Mouse (Mus musculus): ENCODE measurements at regions not wholly inside any gene's neighbourhood (a gene's known extent, or its start where the extent isn't known, plus 50 kb on each side); places are given as distances from the start of the nearest gene placed in this dataset.

GRCm38 (mm10) chr1:90441134-90441868 lies 161.5 kb upstream of the Cops8 start:
- TF ChIP-seq CTCF (IDR thresholded peaks at IDR 0.05) = no peak
- TF ChIP-seq EP300 (IDR thresholded peaks at IDR 0.05) = no peak
